ENCODE assay signal across 24 mouse cellular contexts in the genomic region with DNA sequence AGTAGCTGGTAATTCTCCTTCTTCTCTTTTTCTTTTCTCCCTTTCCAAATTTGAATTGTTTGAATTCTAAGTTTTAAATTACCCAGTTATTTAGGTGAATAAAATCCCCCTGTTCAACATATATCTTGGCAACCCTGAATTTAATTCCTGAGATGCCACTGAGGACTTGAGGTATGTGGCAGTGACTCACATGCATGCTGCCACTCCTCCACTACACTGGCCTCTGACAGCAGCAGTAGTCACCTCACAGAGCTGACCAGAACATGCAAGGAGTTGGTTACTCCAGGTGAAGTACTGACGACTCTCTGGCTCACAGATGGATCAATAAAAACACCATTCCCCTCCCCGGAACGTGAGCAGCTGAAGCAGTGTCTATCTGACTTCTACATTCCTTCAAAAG.
"Had no signal": no experiment of that assay in that cellular context is flagged by ENCODE, and none has a peak within 500 bp of the region (broad histone marks: within the 10 kb centered on the region; RNA-seq: fewer than 3 reads in every experiment).

No protein-coding gene starts in this region.

- H3K27me3 ChIP-seq: kidney, embryonic 15.5 days; limb, embryonic 12.5 days; limb, embryonic 15.5 days; midbrain, embryonic 15.5 days; neural tube, embryonic 13.5 days; stomach, embryonic 15.5 days had no signal

- H3K4me3 ChIP-seq: kidney, embryonic 15.5 days; left cerebral cortex, adult 2 months; limb, embryonic 12.5 days; limb, embryonic 15.5 days; midbrain, embryonic 12.5 days; midbrain, embryonic 15.5 days; neural tube, embryonic 13.5 days; stomach, embryonic 15.5 days had no signal

- H3K36me3 ChIP-seq: kidney, embryonic 15.5 days; limb, embryonic 12.5 days; limb, embryonic 15.5 days; midbrain, embryonic 12.5 days; midbrain, embryonic 15.5 days; neural tube, embryonic 13.5 days; stomach, embryonic 15.5 days had no signal

- H3K27ac ChIP-seq: kidney, embryonic 15.5 days; left cerebral cortex, adult 2 months; limb, embryonic 12.5 days; limb, embryonic 15.5 days; liver, embryonic 14.5 days; midbrain, embryonic 12.5 days; midbrain, embryonic 15.5 days; neural tube, embryonic 13.5 days; stomach, embryonic 15.5 days had no signal

- H3K4me2 ChIP-seq: kidney, embryonic 15.5 days; limb, embryonic 12.5 days; limb, embryonic 15.5 days; liver, embryonic 11.5 days; lung, embryonic 14.5 days; midbrain, embryonic 12.5 days; midbrain, embryonic 15.5 days; neural tube, embryonic 13.5 days; stomach, embryonic 15.5 days had no signal

- H3K9me3 ChIP-seq: kidney, embryonic 15.5 days; limb, embryonic 12.5 days; limb, embryonic 15.5 days; midbrain, embryonic 12.5 days; midbrain, embryonic 15.5 days; neural tube, embryonic 13.5 days; stomach, embryonic 15.5 days had no signal

- H3K9ac ChIP-seq: kidney, embryonic 15.5 days; limb, embryonic 12.5 days; limb, embryonic 15.5 days; liver, embryonic 14.5 days; liver, postnatal 0 days; lung, embryonic 14.5 days; midbrain, embryonic 12.5 days; midbrain, embryonic 15.5 days; neural tube, embryonic 13.5 days; stomach, embryonic 15.5 days had no signal

- ATAC-seq: midbrain, embryonic 15.5 days had no signal

- DNase-seq: kidney, adult 11 months; kidney, adult 8-10 months; kidney, postnatal 10 days; kidney, postnatal 36 days; layer of hippocampus, postnatal 36 days; left cerebral cortex, postnatal 4 days; liver, postnatal 0 days; lung, embryonic 14.5 days; lung, postnatal 10 days; lung, postnatal 4 days; retina, postnatal 1 day; right cerebral cortex, postnatal 25 days; spleen, adult 18-20 months; thymus, postnatal 25 days had no signal

- H3K4me1 ChIP-seq: limb, embryonic 15.5 days; midbrain, embryonic 15.5 days had no signal
